In the genomic region with DNA sequence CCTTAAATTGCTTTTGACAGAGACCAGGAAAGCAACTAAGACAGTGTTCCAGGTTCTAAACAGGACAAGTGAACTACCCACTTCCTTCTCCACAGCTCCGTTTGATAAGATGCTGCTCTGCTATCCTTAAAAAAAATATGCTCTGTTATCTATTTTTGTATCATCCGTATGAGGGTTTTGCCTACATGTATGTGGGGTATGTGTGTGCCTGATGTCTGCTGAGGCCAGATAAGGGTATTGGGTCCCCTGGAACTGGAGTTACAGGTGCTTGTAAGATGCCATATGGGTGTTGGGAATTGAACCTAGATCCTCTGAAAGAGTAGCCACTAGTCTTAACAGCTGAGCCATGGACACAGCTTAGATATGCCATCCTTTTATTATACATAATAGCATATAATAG, we compare ENCODE assay signal across 21 mouse cellular contexts. TPM values are rescaled to one million over a fixed set of nuclear protein-coding genes. Genes with fewer than 3 reads are reported as not detected.
"Had no signal": no experiment of that assay in that cellular context is flagged by ENCODE, and none has a peak within 500 bp of the region (broad histone marks: within the 10 kb centered on the region; RNA-seq: fewer than 3 reads in every experiment).

No protein-coding gene starts in this region.

- ATAC-seq: midbrain, embryonic 16.5 days had no signal

- DNase-seq: lung, adult 18-20 months; lung, embryonic 14.5 days; lung, postnatal 10 days; lung, postnatal 4 days; midbrain, embryonic 14.5 days; retina, postnatal 1 day; right cerebral cortex, adult 18-20 months; right cerebral cortex, postnatal 25 days; right cerebral cortex, postnatal 4 days; spleen, adult 18-20 months; thymus, adult 18-20 months; thymus, postnatal 14 days; thymus, postnatal 36 days had no signal

- H3K9ac ChIP-seq: lung, embryonic 14.5 days; midbrain, embryonic 12.5 days; neural tube, embryonic 13.5 days; neural tube, embryonic 15.5 days had no signal

- H3K36me3 ChIP-seq: midbrain, embryonic 10.5 days; midbrain, embryonic 12.5 days; neural tube, embryonic 13.5 days; neural tube, embryonic 15.5 days had no signal

- H3K4me3 ChIP-seq: midbrain, embryonic 10.5 days; midbrain, embryonic 12.5 days; myocyte; neural tube, embryonic 13.5 days; neural tube, embryonic 15.5 days had no signal

- H3K9me3 ChIP-seq: midbrain, embryonic 10.5 days; midbrain, embryonic 12.5 days; neural tube, embryonic 13.5 days; neural tube, embryonic 15.5 days had no signal

- H3K27ac ChIP-seq: midbrain, embryonic 10.5 days; midbrain, embryonic 12.5 days; neural tube, embryonic 13.5 days; neural tube, embryonic 15.5 days had no signal

- H3K4me2 ChIP-seq: lung, embryonic 14.5 days; midbrain, embryonic 12.5 days; neural tube, embryonic 13.5 days; neural tube, embryonic 15.5 days had no signal

RNA-seq across cellular contexts. Expression of a gene that starts 19.6 kb away (rescaled TPM):
- total RNA-seq: megakaryocyte, adult 5-6 weeks; megakaryocyte-erythroid progenitor cell, adult 5-6 weeks had no signal
